Mouse (Mus musculus) G1E (cell line): ENCODE measurements around the gene Lrmda.

Experiments used
- CTCF ChIP-seq: IDR thresholded peaks from 2 replicates; pipeline ENCODE4 v1.5.1; 2012; ENCODE audit warnings: low read depth, low read length, inconsistent platforms, mixed read lengths
- GATA1 ChIP-seq: IDR thresholded peaks from 2 replicates; pipeline ENCODE4 v1.6.1; 2012; ENCODE audit warnings: borderline replicate concordance, low read length, inconsistent platforms, mixed read lengths
- POLR2AphosphoS5 ChIP-seq: IDR thresholded peaks from 2 replicates; pipeline ENCODE4 v1.6.1; 2012; ENCODE audit warnings: low read depth, low read length, inconsistent platforms; ENCODE audit not compliant: insufficient replicate concordance
- TAL1 ChIP-seq: conservative IDR thresholded peaks from 2 replicates; pipeline ENCODE4 v1.6.1; 2012; ENCODE audit warnings: low read depth, low read length, inconsistent platforms, mixed read lengths

GRCm38 (mm10) chr14:22553717-22554116 lies 534.2 kb downstream of the Lrmda start:
- no peak for TF ChIP-seq CTCF
- TF ChIP-seq GATA1: no peak
- no peak for TF ChIP-seq TAL1
- TF ChIP-seq POLR2AphosphoS5: no peak
